Mouse (Mus musculus) liver, adult 2 months (tissue): ENCODE measurements at regions not wholly inside any gene's neighbourhood (a gene's known extent, or its start where the extent isn't known, plus 50 kb on each side); places are given as distances from the start of the nearest gene placed in this dataset.

ENCODE experiments used
- CTCF ChIP-seq: fragments of 200-500 bp; IDR thresholded peaks from 2 replicates; pipeline ENCODE4 v1.5.1; 2011; ENCODE audit warnings: low read depth, low read length, control low read depth
- POLR2A ChIP-seq: fragments of 200-500 bp; IDR thresholded peaks from 2 replicates; pipeline ENCODE4 v1.6.1; 2011; ENCODE audit warnings: low read length, control low read depth; ENCODE audit not compliant: insufficient read depth; ENCODE audit errors: extremely low read depth

GRCm38 (mm10) chr14:100351004-100351403 is 66.5 kb upstream of the Klf12 start:
- TF ChIP-seq POLR2A (no peak), CTCF (no peak)
